Mouse (Mus musculus) megakaryocyte, adult 5-6 weeks (primary cell): ENCODE measurements around the gene Cltc. TPM values are rescaled to one million over a fixed set of nuclear protein-coding genes. Genes with fewer than 3 reads are reported as not detected.

ENCODE experiments used
- ATAC-seq: 2 replicates; pipeline ENCODE4 v1.8.0; 2016; ENCODE audit warnings: mild to moderate bottlenecking, inconsistent platforms; ENCODE audit not compliant: poor library complexity, severe bottlenecking
- total RNA-seq, 2 experiments: library from RNA; stranded (forward) in 1 of 2; stranded (reverse) in 1 of 2; fragments of 153-499, 151-499 nt in 1 of 2; fragments of 221-1000, 200-1000 nt in 1 of 2; gene quantifications; 2 replicates each; pipeline versions ENCODE4 v1.2.3 to v1.2.4; 2015 to 2017

Gene Cltc
- total RNA-seq, 2 experiments from 2014 or later = 184 to 311 TPM

GRCm38 (mm10) chr11:86684126-86685012 lies 73.0 kb downstream of the Cltc start:
- ATAC-seq = no peak

- ATAC-seq = peak; percentile 98
These were observed 73.8 kb downstream of the Cltc start, which contains the start of the genes Vmp1 and Ptrh2 for GRCm38 (mm10) chr11:86683395-86684125. Vmp1 (minus strand) TSS chr11:86683836. Ptrh2 (plus strand) TSS chr11:86683985.

- ATAC-seq = no peak
These were observed 74.5 kb downstream of the Cltc start for GRCm38 (mm10) chr11:86682861-86683260.

GRCm38 (mm10) chr11:86681423-86681822 lies 75.9 kb downstream of the Cltc start:
- no peak for ATAC-seq

GRCm38 (mm10) chr11:86680729-86681128 lies 76.6 kb downstream of the Cltc start:
- no peak for ATAC-seq

- ATAC-seq = no peak
These were observed 78.4 kb downstream of the Cltc start for GRCm38 (mm10) chr11:86678957-86679356.

- no peak for ATAC-seq
These were observed 81.8 kb downstream of the Cltc start for GRCm38 (mm10) chr11:86675520-86675919.

- no peak for ATAC-seq
These were observed 84.6 kb downstream of the Cltc start for GRCm38 (mm10) chr11:86672772-86673171.

- no peak for ATAC-seq
These were observed 86.2 kb downstream of the Cltc start for GRCm38 (mm10) chr11:86671041-86671675.

GRCm38 (mm10) chr11:86668169-86668568 lies 89.2 kb downstream of the Cltc start:
- ATAC-seq = no peak

- no peak for ATAC-seq
These were observed 89.8 kb downstream of the Cltc start for GRCm38 (mm10) chr11:86667553-86667952.

GRCm38 (mm10) chr11:86664406-86664805 lies 93.0 kb downstream of the Cltc start:
- ATAC-seq = no peak

GRCm38 (mm10) chr11:86663977-86664376 lies 93.4 kb downstream of the Cltc start:
- ATAC-seq = no peak

- ATAC-seq = no peak
These were observed 94.1 kb downstream of the Cltc start for GRCm38 (mm10) chr11:86662986-86663895.

GRCm38 (mm10) chr11:86657863-86658262 lies 99.5 kb downstream of the Cltc start:
- peak; percentile 61 for ATAC-seq

- ATAC-seq = no peak
These were observed 100.4 kb downstream of the Cltc start for GRCm38 (mm10) chr11:86656849-86657567.

- no peak for ATAC-seq
These were observed 101.7 kb downstream of the Cltc start for GRCm38 (mm10) chr11:86655671-86656070.

GRCm38 (mm10) chr11:86654096-86654495 lies 103.3 kb downstream of the Cltc start:
- ATAC-seq = no peak

- ATAC-seq = peak; percentile 66
These were observed 103.9 kb downstream of the Cltc start for GRCm38 (mm10) chr11:86653446-86653845.

GRCm38 (mm10) chr11:86652578-86652979 lies 104.8 kb downstream of the Cltc start:
- peak; percentile 89 for ATAC-seq
